Mouse (Mus musculus) thymus, postnatal 4 days (tissue): Measurements from ENCODE around the gene Npc2.
A peak's percentile ranks its signal among the peaks of the same experiment; 100 is the strongest.

ENCODE experiments used
- DNase-seq: peaks from one replicate; pipeline ENCODE4 v3.0.0; 2021

Npc2 gene

DNA sequence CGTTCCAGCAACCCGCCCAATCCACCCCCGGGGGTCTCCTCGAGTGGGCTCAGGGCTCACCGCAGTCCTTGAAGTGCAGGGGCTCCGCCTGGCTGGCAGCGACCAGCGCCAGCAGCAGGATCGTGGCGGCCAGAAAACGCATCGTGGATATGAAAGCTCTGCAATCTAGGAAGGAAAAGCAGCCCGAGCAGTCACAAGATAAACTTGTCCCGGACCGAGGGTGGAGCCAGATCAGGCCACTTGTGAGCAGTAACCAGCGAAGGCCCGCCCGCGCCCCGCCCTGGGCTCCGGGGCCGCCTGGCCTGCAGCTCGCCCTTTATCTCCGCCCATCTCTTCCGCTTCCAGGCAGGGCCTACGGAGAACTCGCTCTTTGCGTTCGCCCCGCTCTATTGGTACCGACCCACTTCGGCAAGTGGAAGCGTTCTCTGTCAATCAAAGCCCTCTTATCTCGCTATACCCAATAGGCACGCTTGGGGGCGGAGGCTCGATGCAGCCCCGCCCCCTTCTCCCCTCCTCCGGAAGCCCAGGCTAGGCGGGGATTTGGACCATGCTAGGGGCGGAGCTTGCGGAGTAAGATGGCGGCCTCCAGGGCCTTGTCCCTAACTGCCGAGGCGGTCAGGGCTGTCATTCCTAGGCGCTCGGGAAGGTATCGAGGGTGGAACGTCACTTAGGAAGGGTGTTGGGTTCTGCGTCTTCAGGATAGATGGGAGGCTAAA lies at the start of gene Npc2, which contains the start of gene Isca2:
Npc2 (minus strand) TSS at position 427 of the 716 bp plus-strand sequence.
Isca2 (plus strand) TSS at position 526 of the 716 bp plus-strand sequence.
- peak; percentile 96 for DNase-seq

GRCm38 (mm10) chr12:84819236-84820168 lies 46.5 kb upstream of the Npc2 start:
- no peak for DNase-seq

- DNase-seq = no peak
Observed at GRCm38 (mm10) chr12:84818496-84818895, 45.5 kb upstream of the Npc2 start.

DNA sequence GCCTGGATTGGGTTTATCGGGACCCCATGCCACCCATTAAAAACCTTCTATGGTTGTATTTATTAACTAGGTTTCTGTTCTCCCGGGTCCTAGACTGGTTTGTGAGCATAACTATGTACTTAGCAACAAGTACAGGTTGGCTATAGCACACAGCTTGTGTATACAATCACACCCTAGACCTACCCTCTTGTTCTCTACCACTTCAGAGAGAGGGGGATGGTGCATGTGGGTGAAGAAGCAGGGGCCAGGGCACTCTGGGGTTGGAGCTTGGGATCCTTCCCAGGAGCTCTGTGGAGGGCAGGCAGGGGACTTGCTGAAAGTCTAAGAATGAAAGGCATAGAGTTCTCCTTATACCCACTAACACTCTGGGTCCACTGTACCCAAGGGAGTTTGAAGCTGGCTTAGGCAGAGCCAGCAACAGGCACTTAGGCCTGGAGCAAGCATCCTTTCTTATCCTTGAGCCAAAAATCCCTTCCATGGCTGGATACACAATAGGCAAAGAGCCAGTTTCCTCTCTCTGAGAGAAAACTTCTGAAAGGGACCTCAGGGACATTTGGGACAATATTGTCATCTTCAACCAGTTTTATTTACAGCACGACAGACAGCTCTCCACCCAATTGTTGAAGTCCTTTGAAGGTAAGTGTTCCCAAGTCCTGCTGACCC lies 41.8 kb upstream of the Npc2 start:
- no peak for DNase-seq

DNA sequence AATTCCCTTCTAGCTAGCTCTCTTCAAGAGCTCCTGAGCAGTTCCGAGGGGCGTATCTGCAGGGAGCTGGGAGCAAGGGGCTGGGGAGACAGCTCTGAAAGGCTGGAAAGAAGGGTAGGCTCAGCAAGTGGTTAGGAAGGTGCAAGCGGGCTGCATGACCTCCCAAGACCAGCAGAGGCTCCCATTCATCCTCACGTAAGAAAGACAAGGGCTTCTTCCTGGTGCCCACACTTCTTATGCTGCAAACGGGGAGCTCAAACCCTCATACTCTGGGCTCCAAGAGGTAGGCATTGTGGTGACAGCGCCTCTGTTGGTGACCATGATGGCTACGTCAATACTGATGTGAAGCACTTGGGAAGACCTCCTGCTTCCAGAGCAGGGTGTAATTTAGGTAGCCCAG lies 40.8 kb upstream of the Npc2 start:
- peak; percentile 28 for DNase-seq

DNA sequence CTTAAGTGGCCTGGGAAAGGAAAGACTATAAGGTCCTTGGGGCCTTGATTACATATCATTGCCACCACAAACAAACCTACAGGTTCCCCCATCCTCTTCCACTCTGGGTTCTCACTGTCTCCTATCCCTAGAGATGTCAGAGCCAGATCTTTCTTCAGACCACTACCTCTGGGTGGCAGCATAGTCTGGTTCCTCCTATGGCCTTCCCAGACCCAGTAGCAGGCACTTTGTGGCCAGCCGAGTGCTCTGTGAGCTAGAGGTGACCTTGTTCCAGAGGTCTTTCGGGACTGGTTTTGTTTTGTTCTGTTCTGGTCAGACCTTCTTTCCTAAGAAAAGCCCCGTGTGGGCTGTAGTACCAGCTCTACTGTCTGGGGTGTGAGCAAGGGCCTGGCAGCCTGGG lies 39.1 kb upstream of the Npc2 start:
- no peak for DNase-seq

DNA sequence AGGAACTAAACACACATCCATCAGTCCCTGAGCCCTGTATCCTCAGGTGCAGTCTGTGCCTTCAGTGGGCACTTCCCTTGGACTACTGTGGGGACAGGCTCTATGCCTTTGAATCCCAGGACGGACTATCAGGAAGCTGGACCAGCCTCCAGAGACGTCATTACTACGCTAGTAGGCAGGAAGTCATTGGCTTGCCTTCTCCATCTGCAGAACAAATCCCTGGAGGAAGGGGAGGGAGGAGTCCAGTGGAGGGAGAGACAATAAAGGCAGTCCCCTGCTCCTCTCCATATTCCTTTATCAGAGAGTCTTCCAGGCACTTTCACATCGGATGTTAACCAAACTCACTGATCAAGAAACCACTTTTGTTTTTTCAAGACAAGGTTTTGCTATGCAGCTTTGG lies 38.6 kb upstream of the Npc2 start:
- no peak for DNase-seq

DNA sequence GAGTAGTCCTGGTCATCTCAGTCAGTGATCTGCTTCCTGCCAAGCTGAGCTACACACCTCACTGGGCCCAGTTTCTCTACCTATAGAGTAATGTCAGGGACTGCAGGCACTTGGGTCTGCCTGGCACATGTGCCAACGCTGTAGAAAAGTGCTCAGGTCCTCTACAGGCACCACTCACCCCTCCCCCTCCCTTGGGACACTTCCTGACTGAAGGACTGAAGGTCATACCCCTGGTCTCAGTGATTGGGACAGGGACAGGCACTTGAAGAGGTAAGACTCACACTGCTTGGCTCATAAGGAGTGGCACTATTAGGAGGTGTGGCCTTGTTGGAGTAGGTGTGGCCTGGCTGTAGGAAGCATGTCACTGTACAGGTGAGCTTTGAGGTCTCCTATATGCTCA lies 37.9 kb upstream of the Npc2 start:
- DNase-seq = no peak

DNA sequence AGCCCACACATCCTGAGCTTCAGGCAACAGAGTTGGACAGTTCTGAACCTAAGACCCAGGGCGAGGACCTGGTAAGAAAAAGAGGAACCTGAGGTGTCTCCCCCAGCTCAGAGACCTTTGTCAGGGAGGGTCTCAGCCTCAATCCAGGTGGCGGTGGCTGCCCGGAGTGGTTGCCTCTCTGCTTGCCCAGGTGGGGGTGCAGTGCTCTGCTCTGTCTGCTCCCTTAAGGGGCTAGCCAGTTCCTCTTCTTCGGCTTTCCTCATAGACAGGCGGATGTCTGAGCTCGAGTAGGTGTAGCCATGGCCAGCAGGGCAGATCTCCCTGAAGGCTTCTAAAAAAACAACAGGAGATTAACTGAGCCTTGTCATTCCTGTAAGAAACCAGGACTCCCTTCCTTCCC lies 36.1 kb upstream of the Npc2 start:
- peak; percentile 24 for DNase-seq

- no peak for DNase-seq
Observed at GRCm38 (mm10) chr12:84807351-84807750, 34.4 kb upstream of the Npc2 start.

DNA sequence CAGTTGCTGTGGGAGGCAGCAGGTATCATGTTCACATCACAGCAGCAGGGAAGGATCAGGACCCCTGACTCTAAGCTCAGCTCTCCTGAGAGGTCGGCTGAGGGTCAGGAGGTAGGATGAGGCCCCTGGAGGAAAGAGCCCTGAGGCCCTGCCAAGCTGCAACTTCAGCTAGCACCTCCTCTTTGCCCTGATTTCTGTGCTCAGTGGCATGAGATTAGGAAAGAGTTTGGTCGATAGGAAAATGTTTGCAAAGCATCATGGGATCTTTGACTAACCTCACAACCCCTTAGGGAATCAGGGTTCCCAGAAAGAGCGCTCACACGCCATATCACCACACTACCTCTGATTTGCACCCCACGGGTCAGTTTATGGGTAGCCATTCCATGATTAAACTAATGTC lies 33.8 kb upstream of the Npc2 start:
- no peak for DNase-seq

GRCm38 (mm10) chr12:84806010-84806409 lies 33.1 kb upstream of the Npc2 start:
- no peak for DNase-seq

GRCm38 (mm10) chr12:84805228-84805842 lies 32.4 kb upstream of the Npc2 start:
- DNase-seq = no peak

DNA sequence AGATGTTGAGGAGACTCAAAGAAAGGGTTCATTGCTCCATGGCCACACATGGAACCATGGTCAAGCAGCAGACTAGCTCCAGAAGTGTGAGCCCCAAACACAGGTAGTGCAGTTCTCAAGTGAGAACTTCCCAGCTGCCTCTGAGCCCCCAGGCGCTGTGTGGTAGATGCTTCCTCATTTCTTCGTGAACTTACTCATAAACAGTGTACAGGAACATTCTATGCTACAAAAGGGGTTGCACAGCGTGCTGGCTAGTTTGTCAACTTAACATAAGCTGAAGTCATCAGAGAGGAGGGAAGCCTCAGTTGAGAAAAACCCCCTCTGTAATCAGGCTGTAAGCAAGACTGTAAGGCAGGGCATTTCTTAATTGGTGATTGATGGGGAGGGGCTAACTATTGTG lies 29.7 kb upstream of the Npc2 start:
- no peak for DNase-seq

GRCm38 (mm10) chr12:84801532-84802110 lies 28.7 kb upstream of the Npc2 start:
- no peak for DNase-seq

- DNase-seq = no peak
Observed at GRCm38 (mm10) chr12:84800419-84800818, 27.5 kb upstream of the Npc2 start.

- DNase-seq = no peak
Observed at GRCm38 (mm10) chr12:84799086-84799485, 26.1 kb upstream of the Npc2 start.

GRCm38 (mm10) chr12:84794647-84795046 lies 21.7 kb upstream of the Npc2 start:
- no peak for DNase-seq

- no peak for DNase-seq
Observed at GRCm38 (mm10) chr12:84792629-84793028, 19.7 kb upstream of the Npc2 start.

- no peak for DNase-seq
Observed at GRCm38 (mm10) chr12:84790853-84791252, 17.9 kb upstream of the Npc2 start.

DNA sequence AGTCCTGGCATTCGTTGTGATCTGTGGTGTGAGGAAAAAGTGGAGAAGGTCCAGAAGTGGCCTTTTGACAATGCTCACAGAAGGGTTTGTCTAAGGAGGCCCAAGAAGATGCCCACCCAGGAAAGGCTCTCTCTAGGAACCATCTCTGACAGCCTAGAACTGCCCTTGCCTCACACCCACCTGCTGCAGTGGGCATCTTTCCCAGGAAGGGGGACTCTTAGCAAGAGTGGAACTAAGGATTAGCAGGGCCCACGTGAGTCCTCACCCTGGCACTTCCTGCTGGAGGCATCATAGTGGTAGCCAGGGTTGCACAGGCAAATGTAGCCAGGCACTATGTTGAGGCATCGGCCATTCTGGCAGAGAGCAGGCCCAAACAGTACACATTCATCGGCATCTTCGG lies 13.1 kb upstream of the Npc2 start:
- no peak for DNase-seq

- DNase-seq = peak; percentile 93
Observed at GRCm38 (mm10) chr12:84784604-84785381, 11.8 kb upstream of the Npc2 start.
